Mouse (Mus musculus) CH12.LX (cell line): ENCODE data around the gene Lin28a. TPM values are rescaled to one million over a fixed set of nuclear protein-coding genes. Genes with fewer than 3 reads are reported as not detected.
A peak's percentile ranks its signal among the peaks of the same experiment; 100 is the strongest.

Source experiments
- DNase-seq: peaks from one replicate; pipeline ENCODE4 v3.0.0-alpha.2; 2013; ENCODE audit errors: extremely low read depth
- H3K27ac ChIP-seq: 2 replicates; pipeline ENCODE4 v1.5.1; 2012; ENCODE audit warnings: low read depth, mild to moderate bottlenecking, control low read depth, moderate library complexity; ENCODE audit not compliant: insufficient read depth
- H3K27me3 ChIP-seq: replicated peaks from 2 replicates; pipeline ENCODE3; 2012; ENCODE audit warnings: inconsistent platforms
- H3K36me3 ChIP-seq, 2 experiments: replicated peaks in 1 of 2; 2 replicates each; pipeline versions ENCODE3 to v1.6.1; 2012; ENCODE audit warnings: inconsistent platforms in 1 of 2, low read length in 1 of 2, mild to moderate bottlenecking in 1 of 2, mixed read lengths in 1 of 2, moderate library complexity in 1 of 2; ENCODE audit not compliant: control insufficient read depth in 1 of 2, insufficient read depth in 1 of 2
- H3K4me1 ChIP-seq, 2 experiments: 2 replicates each; pipeline ENCODE4 v1.6.1; 2012; ENCODE audit warnings: inconsistent platforms in 1 of 2, moderate library complexity in 1 of 2; ENCODE audit not compliant: insufficient read depth in 2 of 2, control insufficient read depth in 1 of 2
- H3K4me2 ChIP-seq: 2 replicates; pipeline ENCODE4 v1.6.1; 2012; ENCODE audit warnings: low read depth, mild to moderate bottlenecking, control low read depth; ENCODE audit not compliant: poor library complexity, insufficient read depth, severe bottlenecking
- H3K4me3 ChIP-seq, 3 experiments: fragments of 150-350 bp in 1 of 3; sonication (generic) in 1 of 3; replicated peaks in 1 of 3; 2 replicates each; pipeline versions ENCODE3 to v1.5.1; 2011 to 2012; ENCODE audit warnings: low read depth in 2 of 3, low read length in 2 of 3, mild to moderate bottlenecking in 2 of 3, moderate library complexity in 2 of 3, control low read depth in 1 of 3, improper control_type of control experiment in 1 of 3, inconsistent platforms in 1 of 3, mixed read lengths in 1 of 3; ENCODE audit not compliant: poor library complexity in 1 of 3
- H3K79me2 ChIP-seq: replicated peaks from 2 replicates; pipeline ENCODE4 v1.6.1; 2012; ENCODE audit warnings: mild to moderate bottlenecking, moderate library complexity; ENCODE audit not compliant: control insufficient read depth, poor library complexity, insufficient read depth, severe bottlenecking; ENCODE audit errors: extremely low read depth
- H3K9ac ChIP-seq: 2 replicates; pipeline ENCODE4 v1.6.1; 2012; ENCODE audit warnings: low read depth, mild to moderate bottlenecking, control low read depth, moderate library complexity; ENCODE audit not compliant: insufficient read depth
- H3K9me3 ChIP-seq: replicated peaks from 2 replicates; pipeline ENCODE3; 2012; ENCODE audit warnings: low read length, inconsistent platforms, mixed read lengths
- CHD2 ChIP-seq: IDR thresholded peaks from 2 replicates; pipeline ENCODE4 v1.6.1; 2011; ENCODE audit warnings: low read length, improper control_type of control experiment
- E2F4 ChIP-seq: IDR thresholded peaks from 2 replicates; pipeline ENCODE4 v1.6.1; 2011; ENCODE audit warnings: low read depth, low read length, improper control_type of control experiment; ENCODE audit not compliant: insufficient replicate concordance
- ELF1 ChIP-seq: IDR thresholded peaks from 2 replicates; pipeline ENCODE4 v1.6.1; 2014; ENCODE audit warnings: low read depth, mild to moderate bottlenecking, inconsistent platforms, low read length, improper control_type of control experiment
- GABPA ChIP-seq: IDR thresholded peaks from 2 replicates; pipeline ENCODE4 v1.6.1; 2012; ENCODE audit warnings: low read depth, low read length, improper control_type of control experiment, inconsistent platforms; ENCODE audit not compliant: insufficient replicate concordance
- HCFC1 ChIP-seq: IDR thresholded peaks from 2 replicates; pipeline ENCODE4 v1.6.1; 2012; ENCODE audit warnings: low read depth, mild to moderate bottlenecking, inconsistent platforms, low read length, improper control_type of control experiment
- IRF4 ChIP-seq: IDR thresholded peaks from 2 replicates; pipeline ENCODE4 v1.6.1; 2014; ENCODE audit warnings: low read depth, mild to moderate bottlenecking, inconsistent platforms, low read length, improper control_type of control experiment
- MXI1 ChIP-seq: IDR thresholded peaks from 2 replicates; pipeline ENCODE4 v1.6.1; 2011; ENCODE audit warnings: mild to moderate bottlenecking, low read depth, low read length, improper control_type of control experiment
- MYC ChIP-seq: IDR thresholded peaks from 2 replicates; pipeline ENCODE4 v1.6.1; 2011; ENCODE audit warnings: low read depth, mild to moderate bottlenecking, improper control_type of control experiment, low read length
- NRF1 ChIP-seq: IDR thresholded peaks from 2 replicates; pipeline ENCODE4 v1.6.1; 2014; ENCODE audit warnings: low read depth, mild to moderate bottlenecking, inconsistent platforms, low read length, improper control_type of control experiment, moderate library complexity
- PAX5 ChIP-seq: IDR thresholded peaks from 2 replicates; pipeline ENCODE4 v1.6.1; 2012; ENCODE audit warnings: low read length, inconsistent platforms, mixed read lengths
- POLR2A ChIP-seq: IDR thresholded peaks from 2 replicates; pipeline ENCODE4 v1.6.1; 2011; ENCODE audit warnings: low read depth, mild to moderate bottlenecking, improper control_type of control experiment, low read length
- POLR2AphosphoS2 ChIP-seq: IDR thresholded peaks from 2 replicates; pipeline ENCODE4 v1.6.1; 2011; ENCODE audit warnings: low read depth, low read length, improper control_type of control experiment
- SIN3A ChIP-seq: IDR thresholded peaks from 2 replicates; pipeline ENCODE4 v1.6.1; 2012; ENCODE audit warnings: low read length, improper control_type of control experiment, inconsistent platforms
- TCF12 ChIP-seq: IDR thresholded peaks from 2 replicates; pipeline ENCODE4 v1.6.1; 2014; ENCODE audit warnings: low read depth, mild to moderate bottlenecking, inconsistent platforms, low read length, improper control_type of control experiment
- UBTF ChIP-seq: IDR thresholded peaks from 2 replicates; pipeline ENCODE4 v1.6.1; 2012; ENCODE audit warnings: low read depth, mild to moderate bottlenecking, inconsistent platforms, low read length, improper control_type of control experiment, moderate library complexity
- ZNF384 ChIP-seq: IDR thresholded peaks from 2 replicates; pipeline ENCODE4 v1.6.1; 2012; ENCODE audit warnings: low read depth, low read length, improper control_type of control experiment, inconsistent platforms
- dilution Hi-C: fragments of 300-500 bp; cut with MboI; formaldehyde crosslinking; loops from 2 replicates; pipeline ENCODE4 v1.14.3; 2020; ENCODE audit warnings: low sequenced_read_pairs; ENCODE audit not compliant: extremely low pct_unique_long_range_greater_than_20kb, extremely low pct_ligation_motif_present
- in situ Hi-C: fragments of 300-500 bp; cut with MboI; formaldehyde crosslinking; loops from 3 replicates; pipeline ENCODE4 v1.14.3; 2019; ENCODE audit warnings: low sequenced_read_pairs, low pct_ligation_motif_present, low pct_unique_long_range_greater_than_20kb, mixed read lengths
- polyA plus RNA-seq: library from polyadenylated mRNA; unstranded; fragments of >175 nt; gene quantifications from 2 replicates; pipeline ENCODE4 v1.2.1, GENCODE M21; 2012; ENCODE audit warnings: low read depth; ENCODE audit not compliant: insufficient read length
- total RNA-seq, 2 experiments: library from RNA; depleted of rRNA; stranded (reverse); fragments of 300-350 nt in 1 of 2; fragments of >200 nt in 1 of 2; gene quantifications; 2 replicates each; pipeline ENCODE4 v1.2.3; 2012 to 2014

Lin28a gene
- total and polyA plus RNA-seq, 3 experiments, result 0.08 TPM; not detected in 2

- no peak overlapping the region for H3K27ac ChIP-seq
- no peaks in the 10 kb centered on the region for H3K36me3 ChIP-seq
- peak; percentile 31 for DNase-seq
- no peak overlapping the region for H3K4me3 ChIP-seq
- H3K79me2 ChIP-seq, result no peaks in the 10 kb centered on the region
- no peak overlapping the region for H3K4me2 ChIP-seq
- no peak for TF ChIP-seq ELF1
- 0 out of 2 replicates have a peak, but pooled peaks have one; percentile 19 for TF ChIP-seq IRF4
- no peak for TF ChIP-seq UBTF
- no peak overlapping the region for H3K9ac ChIP-seq
- dilution Hi-C loops (no loop called here), in situ Hi-C loops (no loop called here)
- peaks cover 15% of the 10 kb centered on the region for H3K27me3 ChIP-seq
- H3K4me1 ChIP-seq, result peaks cover 0 to 13% of the 10 kb centered on the region in 2 experiments; a peak in 3 of 4 replicates
- H3K9me3 ChIP-seq, result no peaks in the 10 kb centered on the region
These were observed 12.9 kb downstream of the Lin28a start for GRCm38 (mm10) chr4:134005581-134006358.

GRCm38 (mm10) chr4:134002903-134003302 is 15.7 kb downstream of the Lin28a start:
- no peak overlapping the region for H3K4me3 ChIP-seq
- peaks cover 0 to 22% of the 10 kb centered on the region in 2 experiments for H3K4me1 ChIP-seq
- no peak overlapping the region for H3K27ac ChIP-seq
- H3K4me2 ChIP-seq, result no peak overlapping the region
- peaks cover 14% of the 10 kb centered on the region for H3K79me2 ChIP-seq
- H3K36me3 ChIP-seq, result peaks cover 2 to 9% of the 10 kb centered on the region in 2 experiments
- in situ Hi-C loops, result no loop called here
- no peaks in the 10 kb centered on the region for H3K9me3 ChIP-seq
- no peak for TF ChIP-seq POLR2AphosphoS2
- no peak for TF ChIP-seq PAX5
- TF ChIP-seq MXI1, result no peak
- no peak for TF ChIP-seq ZNF384
- no peak for TF ChIP-seq TCF12
- TF ChIP-seq MYC, result no peak
- TF ChIP-seq SIN3A, result no peak
- TF ChIP-seq UBTF, result no peak
- TF ChIP-seq CHD2, result no peak
- no peak for TF ChIP-seq GABPA
- TF ChIP-seq E2F4, result no peak
- no peak for TF ChIP-seq HCFC1
- no peak for TF ChIP-seq NRF1
- TF ChIP-seq POLR2A, result no peak
- TF ChIP-seq, all 38 proteins: peak for 0
- dilution Hi-C loops, result no loop called here
- Histone ChIP-seq H3K9ac (no peak overlapping the region), H3K27me3 (peaks cover 15% of the 10 kb centered on the region)
- DNase-seq, result no peak
